Mouse (Mus musculus): ENCODE data around the gene Zfp444. TPM values are rescaled to one million over a fixed set of nuclear protein-coding genes. Genes with fewer than 3 reads are reported as not detected.

Zfp444 gene
- polyA plus RNA-seq, 1 experiment, result 29.2 TPM

- Histone ChIP-seq H3K4me3 (no peak overlapping the region), H3K36me3 (ENCODE audit: control insufficient read depth, insufficient read depth) (peaks cover 11% of the 10 kb centered on the region), H3K79me2 (ENCODE audit: control insufficient read depth, insufficient read depth) (no peaks in the 10 kb centered on the region), H3ac (ENCODE audit: control insufficient read depth, insufficient read length) (no peak overlapping the region), H3K27me3 (ENCODE audit: control insufficient read depth, insufficient read depth, insufficient read length) (no peaks in the 10 kb centered on the region), H3K4me2 (ENCODE audit: low read depth) (no peak overlapping the region)
- no peak for TF ChIP-seq POLR2AphosphoS2 (IDR thresholded peaks at IDR 0.05; ENCODE audit: insufficient read length, low read depth)
- TF ChIP-seq USF1 (IDR thresholded peaks at IDR 0.05; ENCODE audit: low read depth), result no peak
- no peak for TF ChIP-seq SRF (IDR thresholded peaks at IDR 0.05; ENCODE audit: control insufficient read depth, insufficient read length, low read depth)
- TF ChIP-seq TCF3 (IDR thresholded peaks at IDR 0.05; ENCODE audit: insufficient read length, low read depth), result no peak
Measured at GRCm38 (mm10) chr7:6185391-6185790, 13.4 kb downstream of the Zfp444 start.

DNA sequence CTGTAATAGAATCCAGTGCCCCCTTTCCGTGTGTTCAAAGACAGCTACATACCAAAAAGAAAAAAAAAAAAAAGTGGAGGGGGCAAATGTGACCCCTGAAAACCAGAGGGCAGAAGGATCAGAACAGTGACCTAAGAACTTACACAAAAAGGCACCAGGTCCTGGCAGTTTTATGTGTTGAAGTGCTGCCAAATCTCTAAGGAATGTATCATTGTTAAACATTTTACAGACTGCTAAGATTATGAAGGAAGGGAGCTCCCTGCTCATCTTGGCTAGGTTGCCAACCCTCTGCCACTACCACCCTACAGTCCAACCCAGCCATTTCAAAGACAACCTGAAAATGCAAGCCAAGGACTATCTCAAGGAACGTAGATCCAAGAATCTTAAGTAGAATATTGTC lies 14.2 kb downstream of the Zfp444 start:
- Histone ChIP-seq H3K4me3 (no peak overlapping the region), H3K27me3 (ENCODE audit: control insufficient read depth, insufficient read depth, insufficient read length) (no peaks in the 10 kb centered on the region), H3K4me2 (ENCODE audit: low read depth) (no peak overlapping the region), H3ac (ENCODE audit: control insufficient read depth, insufficient read length) (no peak overlapping the region), H3K36me3 (ENCODE audit: control insufficient read depth, insufficient read depth) (peaks cover 11% of the 10 kb centered on the region), H3K79me2 (ENCODE audit: control insufficient read depth, insufficient read depth) (no peaks in the 10 kb centered on the region)
- TF ChIP-seq POLR2A (IDR thresholded peaks at IDR 0.05; ENCODE audit: insufficient read length, low read depth) (no peak), TCF3 (IDR thresholded peaks at IDR 0.05; ENCODE audit: insufficient read length, low read depth) (no peak)

DNA sequence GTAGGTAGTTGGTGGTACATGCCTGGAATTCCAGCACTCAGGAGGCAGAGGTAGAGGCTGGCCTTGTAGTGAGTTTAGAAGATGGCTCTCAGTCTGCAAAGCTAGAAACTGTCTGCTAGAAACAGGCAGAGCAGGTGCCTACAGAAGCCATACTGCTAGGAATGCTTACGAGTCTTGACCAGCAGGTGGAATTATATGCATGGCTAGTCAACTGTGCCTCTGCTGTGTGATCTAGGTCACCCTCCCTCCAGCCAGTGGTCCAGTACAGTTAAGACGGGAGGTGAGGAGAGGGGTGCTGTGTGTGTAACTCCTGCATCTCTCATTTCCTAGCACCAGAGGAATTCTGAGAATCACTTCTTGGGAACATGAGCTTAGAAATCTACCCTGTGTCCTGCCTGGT lies 14.7 kb downstream of the Zfp444 start:
- Histone ChIP-seq H3K27me3 (ENCODE audit: control insufficient read depth, insufficient read depth, insufficient read length) (no peaks in the 10 kb centered on the region), H3K4me3 (no peak overlapping the region), H3K4me2 (ENCODE audit: low read depth) (no peak overlapping the region), H3ac (ENCODE audit: control insufficient read depth, insufficient read length) (no peak overlapping the region), H3K36me3 (ENCODE audit: control insufficient read depth, insufficient read depth) (peaks cover 11% of the 10 kb centered on the region), H3K79me2 (ENCODE audit: control insufficient read depth, insufficient read depth) (no peaks in the 10 kb centered on the region)
- no peak for TF ChIP-seq POLR2AphosphoS2 (IDR thresholded peaks at IDR 0.05; ENCODE audit: insufficient read length, low read depth)
- no peak for TF ChIP-seq TCF3 (IDR thresholded peaks at IDR 0.05; ENCODE audit: insufficient read length, low read depth)
- no peak for TF ChIP-seq REST (IDR thresholded peaks at IDR 0.05; ENCODE audit: insufficient read depth, insufficient read length)
- no peak for TF ChIP-seq POLR2A (IDR thresholded peaks at IDR 0.05; ENCODE audit: insufficient read length, low read depth)
- no peak for TF ChIP-seq TCF12 (IDR thresholded peaks at IDR 0.05; ENCODE audit: insufficient read depth, poor library complexity, severe bottlenecking)
- TF ChIP-seq MAX (IDR thresholded peaks at IDR 0.05; ENCODE audit: low read depth), result no peak
- TF ChIP-seq SRF (IDR thresholded peaks at IDR 0.05; ENCODE audit: control insufficient read depth, insufficient read length, low read depth), result no peak

DNA sequence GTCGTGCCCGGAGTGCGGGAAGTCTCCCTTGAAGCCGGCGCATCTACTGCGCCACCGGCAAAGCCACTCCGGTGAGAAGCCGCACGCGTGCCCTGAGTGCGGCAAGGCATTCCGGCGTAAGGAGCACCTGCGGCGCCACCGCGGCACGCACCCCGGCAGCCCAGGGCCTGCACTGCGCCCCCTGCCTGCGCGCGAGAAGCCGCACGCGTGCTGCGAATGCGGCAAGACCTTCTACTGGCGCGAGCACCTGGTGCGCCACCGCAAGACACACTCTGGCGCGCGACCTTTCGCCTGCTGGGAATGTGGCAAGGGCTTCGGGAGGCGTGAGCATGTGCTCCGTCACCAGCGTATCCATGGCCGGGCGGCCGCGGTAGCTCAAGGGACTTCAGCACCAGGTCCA lies 17.5 kb downstream of the Zfp444 start:
- Histone ChIP-seq H3ac (ENCODE audit: control insufficient read depth, insufficient read length) (no peak overlapping the region), H3K4me2 (ENCODE audit: low read depth) (no peak overlapping the region), H3K36me3 (ENCODE audit: control insufficient read depth, insufficient read depth) (peaks cover 11% of the 10 kb centered on the region), H3K79me2 (ENCODE audit: control insufficient read depth, insufficient read depth) (no peaks in the 10 kb centered on the region), H3K27me3 (ENCODE audit: control insufficient read depth, insufficient read depth, insufficient read length) (no peaks in the 10 kb centered on the region), H3K4me3 (no peak overlapping the region)
- no peak for TF ChIP-seq SRF (IDR thresholded peaks at IDR 0.05; ENCODE audit: control insufficient read depth, insufficient read length, low read depth)
- no peak for TF ChIP-seq POLR2A (IDR thresholded peaks at IDR 0.05; ENCODE audit: insufficient read length, low read depth)
- peak in 1 of 3 experiments; percentile 48 for TF ChIP-seq MYOG (IDR thresholded peaks at IDR 0.05; ENCODE audit: control insufficient read depth in 1 of 3, insufficient read depth in 1 of 3, insufficient read length in 2 of 3, low read depth in 2 of 3)
- TF ChIP-seq REST (IDR thresholded peaks at IDR 0.05; ENCODE audit: insufficient read depth, insufficient read length), result no peak
- no peak for TF ChIP-seq TCF12 (IDR thresholded peaks at IDR 0.05; ENCODE audit: insufficient read depth, poor library complexity, severe bottlenecking)

DNA sequence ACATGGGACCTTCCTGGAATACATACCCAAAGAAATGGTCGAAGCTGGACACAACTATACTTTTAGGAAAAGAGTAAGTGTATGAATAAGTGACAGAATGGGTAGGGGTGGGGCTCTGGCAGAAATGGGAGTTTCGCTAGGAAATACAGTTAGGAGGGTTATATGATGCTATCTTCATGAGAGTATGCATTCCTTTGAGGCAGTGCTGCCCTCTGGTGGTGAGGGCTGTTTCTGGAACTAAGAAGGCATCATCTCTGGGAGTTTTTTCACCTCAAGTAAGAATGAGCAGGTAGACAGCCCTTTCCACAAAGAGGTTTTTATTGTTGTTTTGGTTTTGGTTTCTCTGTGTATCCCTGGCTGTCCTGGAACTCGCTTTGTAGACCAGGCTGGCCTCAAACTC lies 19.4 kb downstream of the Zfp444 start:
- H3K27me3 ChIP-seq (ENCODE audit: control insufficient read depth, insufficient read depth, insufficient read length), result no peaks in the 10 kb centered on the region
- TF ChIP-seq SRF (IDR thresholded peaks at IDR 0.05; ENCODE audit: control insufficient read depth, insufficient read length, low read depth), result no peak
- no peak overlapping the region for H3K4me3 ChIP-seq
- no peaks in the 10 kb centered on the region for H3K79me2 ChIP-seq (ENCODE audit: control insufficient read depth, insufficient read depth)
- no peak overlapping the region for H3ac ChIP-seq (ENCODE audit: control insufficient read depth, insufficient read length)
- H3K36me3 ChIP-seq (ENCODE audit: control insufficient read depth, insufficient read depth), result peaks cover 6% of the 10 kb centered on the region
- H3K4me2 ChIP-seq (ENCODE audit: low read depth), result no peak overlapping the region

DNA sequence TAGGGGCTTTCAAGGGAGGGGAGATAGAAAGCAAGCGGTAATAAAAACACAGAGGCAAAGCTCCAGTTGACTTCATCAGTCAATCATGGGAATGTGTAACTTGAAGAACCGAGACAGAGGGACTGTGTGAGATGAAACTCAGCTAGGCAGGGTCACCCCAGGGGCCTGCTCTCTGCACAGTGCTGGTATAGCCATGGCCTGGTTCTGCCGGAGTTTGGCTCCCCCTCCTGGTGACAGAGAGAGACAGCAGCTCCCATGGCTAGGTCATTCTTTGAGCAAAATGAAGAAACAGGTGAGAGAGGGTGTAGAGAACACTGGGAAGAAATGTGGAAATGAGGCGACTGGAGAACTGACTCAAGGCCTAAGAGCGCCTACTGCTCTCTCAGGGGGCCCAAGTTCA lies 22.1 kb downstream of the Zfp444 start:
- no peak for TF ChIP-seq CEBPB (IDR thresholded peaks at IDR 0.05; ENCODE audit: insufficient read depth, poor library complexity, severe bottlenecking)
- TF ChIP-seq POLR2AphosphoS2 (IDR thresholded peaks at IDR 0.05; ENCODE audit: insufficient read length, low read depth), result no peak
- TF ChIP-seq MYOG (IDR thresholded peaks at IDR 0.05; ENCODE audit: control insufficient read depth in 1 of 3, insufficient read depth in 1 of 3, insufficient read length in 2 of 3, low read depth in 2 of 3), result no peak
- TF ChIP-seq TCF3 (IDR thresholded peaks at IDR 0.05; ENCODE audit: insufficient read length, low read depth), result no peak
- no peak for TF ChIP-seq POLR2A (IDR thresholded peaks at IDR 0.05; ENCODE audit: insufficient read length, low read depth)
- TF ChIP-seq E2F4 (IDR thresholded peaks at IDR 0.05; ENCODE audit: insufficient read depth), result no peak
- no peak for TF ChIP-seq MAX (IDR thresholded peaks at IDR 0.05; ENCODE audit: low read depth)
- TF ChIP-seq SRF (IDR thresholded peaks at IDR 0.05; ENCODE audit: control insufficient read depth, insufficient read length, low read depth), result no peak
- no peak for TF ChIP-seq MYOD1 (IDR thresholded peaks at IDR 0.05; ENCODE audit: control insufficient read depth in 1 of 3, insufficient read length in 2 of 3, low read depth in 2 of 3)
- no peak for TF ChIP-seq REST (IDR thresholded peaks at IDR 0.05; ENCODE audit: insufficient read depth, insufficient read length)
- TF ChIP-seq TCF12 (IDR thresholded peaks at IDR 0.05; ENCODE audit: insufficient read depth, poor library complexity, severe bottlenecking), result no peak
- TF ChIP-seq USF1 (IDR thresholded peaks at IDR 0.05; ENCODE audit: low read depth), result no peak
- H3K27me3 ChIP-seq (ENCODE audit: control insufficient read depth, insufficient read depth, insufficient read length), result no peaks in the 10 kb centered on the region
- no peak overlapping the region for H3K4me3 ChIP-seq

More for the DNA sequence above, 22.1 kb downstream of the Zfp444 start:
- Histone ChIP-seq H3K36me3 (ENCODE audit: control insufficient read depth, insufficient read depth) (no peaks in the 10 kb centered on the region), H3K79me2 (ENCODE audit: control insufficient read depth, insufficient read depth) (no peaks in the 10 kb centered on the region), H3K4me2 (ENCODE audit: low read depth) (no peak overlapping the region), H3ac (ENCODE audit: control insufficient read depth, insufficient read length) (no peak overlapping the region)
